Mouse (Mus musculus) lung, postnatal 14 days (tissue): ENCODE data around the gene Slc44a1.

Experiments
- DNase-seq: peaks from one replicate; pipeline ENCODE4 v3.0.0; 2021

The Slc44a1 gene

DNA sequence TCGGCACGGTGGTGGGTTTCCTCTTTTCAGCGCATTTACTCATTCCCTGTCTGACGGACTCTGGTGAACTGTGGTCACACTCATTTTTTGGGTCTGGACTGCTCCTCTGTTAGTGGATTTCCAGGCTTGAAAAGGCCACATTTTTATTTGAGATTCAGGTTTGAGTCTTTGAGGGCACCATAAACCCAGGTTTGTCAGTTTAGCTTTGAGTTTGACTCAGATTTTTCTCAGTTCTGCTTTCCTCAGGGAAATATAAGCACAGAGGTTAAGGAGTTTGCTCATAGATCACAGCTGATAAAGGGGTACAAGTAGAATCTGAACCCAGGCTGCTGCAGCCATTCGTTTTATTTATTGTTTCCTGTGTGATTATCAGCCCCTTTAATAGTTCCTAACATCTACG is 180.9 kb downstream of the Slc44a1 start:
- DNase-seq = no peak

- no peak for DNase-seq
Measured at GRCm38 (mm10) chr4:53621490-53621889, 181.3 kb downstream of the Slc44a1 start.

- no peak for DNase-seq
Measured at GRCm38 (mm10) chr4:53623711-53624110, 183.5 kb downstream of the Slc44a1 start.

- DNase-seq = peak; percentile 41
Measured at GRCm38 (mm10) chr4:53624816-53625215, 184.6 kb downstream of the Slc44a1 start.

- DNase-seq = no peak
Measured at GRCm38 (mm10) chr4:53625263-53625662, 185.1 kb downstream of the Slc44a1 start.

- DNase-seq = peak; percentile 56
Measured at GRCm38 (mm10) chr4:53628924-53629323, 188.7 kb downstream of the Slc44a1 start.

- DNase-seq = no peak
Measured at GRCm38 (mm10) chr4:53630963-53631315, 190.7 kb downstream of the Slc44a1 start.

GRCm38 (mm10) chr4:53631316-53632010 is 191.2 kb downstream of the Slc44a1 start, which contains the start of gene Fsd1l:
Gene Fsd1l, plus strand, starts transcription at chr4:53631471.
- peak; percentile 75 for DNase-seq

GRCm38 (mm10) chr4:53632011-53632349 is 191.8 kb downstream of the Slc44a1 start:
- DNase-seq = no peak

GRCm38 (mm10) chr4:53635336-53635735 is 195.1 kb downstream of the Slc44a1 start:
- DNase-seq = no peak

DNA sequence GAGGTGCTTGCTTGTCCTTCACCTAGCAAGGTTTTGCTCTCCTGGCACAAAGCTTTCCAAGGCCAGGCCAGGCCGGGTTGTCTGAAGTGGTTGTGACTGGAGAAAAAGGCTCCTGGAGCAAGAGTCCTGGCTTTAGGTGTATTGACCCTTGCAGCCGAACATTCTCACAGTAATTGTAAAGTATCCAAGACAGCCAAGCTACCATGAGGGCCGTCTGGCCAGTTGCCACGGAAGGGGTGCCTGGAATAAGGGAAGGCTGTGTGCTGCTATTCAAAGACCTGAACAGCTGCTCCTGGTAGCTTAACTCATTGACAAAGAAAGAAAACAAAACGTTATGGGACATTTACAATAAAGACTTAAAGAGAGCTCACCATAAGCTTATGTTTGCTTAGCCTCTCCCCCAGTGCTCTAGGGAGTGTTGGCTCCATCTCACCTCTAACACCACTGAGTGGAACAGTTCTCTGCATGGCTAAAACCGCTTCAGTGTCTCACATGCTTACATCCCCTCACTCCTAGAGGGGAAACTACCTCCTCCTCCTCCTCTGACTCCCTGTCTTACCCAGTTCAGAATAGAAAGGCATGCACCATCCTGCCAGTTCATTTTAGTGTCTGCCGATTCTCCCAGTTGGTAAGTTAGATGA is 197.2 kb downstream of the Slc44a1 start:
- DNase-seq = no peak

GRCm38 (mm10) chr4:53638549-53639123 is 198.4 kb downstream of the Slc44a1 start:
- DNase-seq = no peak

DNA sequence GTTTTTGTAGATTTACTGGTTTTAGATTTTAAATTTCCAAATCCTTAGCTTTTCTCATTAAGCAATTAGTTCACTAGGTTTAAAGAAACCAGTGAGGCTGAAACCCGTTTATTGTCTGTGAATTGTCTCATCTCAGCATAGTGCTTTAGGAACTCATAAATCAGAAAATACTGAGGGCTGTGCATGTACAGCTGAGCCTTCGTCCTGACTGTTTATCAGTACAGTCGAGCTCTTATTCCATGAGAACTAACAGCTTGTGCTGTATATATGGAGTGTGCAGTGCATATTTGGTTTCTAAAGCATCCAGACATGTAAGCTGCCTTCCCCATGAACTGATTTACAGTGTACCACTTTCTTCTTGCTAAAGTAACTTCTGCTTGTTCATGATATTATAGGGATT is 217.8 kb downstream of the Slc44a1 start:
- no peak for DNase-seq

DNA sequence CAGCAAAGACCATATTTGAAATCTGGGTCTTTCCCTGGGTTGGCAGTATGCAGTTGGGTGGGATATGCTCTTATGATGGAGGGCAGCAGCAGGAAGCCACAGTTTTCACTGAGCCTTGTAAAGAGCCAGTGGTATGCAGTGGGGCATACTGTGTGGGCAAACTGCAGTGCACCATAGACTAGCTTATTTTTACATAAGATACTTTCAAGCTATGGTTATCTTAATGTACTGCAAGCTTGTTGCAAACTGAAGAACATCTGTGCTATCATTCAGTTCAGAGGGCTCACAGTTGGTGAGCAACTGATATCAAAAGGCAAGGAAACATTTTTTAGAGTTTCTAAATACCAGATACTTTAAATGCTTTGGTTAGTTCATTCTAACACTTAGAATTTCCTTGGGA is 220.5 kb downstream of the Slc44a1 start:
- DNase-seq = no peak
